Mouse (Mus musculus) megakaryocyte, embryonic 14.5 days (primary cell): Measurements from ENCODE around the gene Nploc4.

Experiments used
- FLI1 ChIP-seq: IDR thresholded peaks from 2 replicates; pipeline ENCODE4 v1.6.1; 2012; ENCODE audit warnings: low read length, inconsistent platforms, mixed read lengths
- GATA1 ChIP-seq: IDR thresholded peaks from 3 replicates; pipeline ENCODE4 v1.6.1; 2012; ENCODE audit warnings: mixed read lengths, low read length, inconsistent platforms, borderline replicate concordance

GRCm38 (mm10) chr11:120423569-120424295, 13.8 kb downstream of the Nploc4 start:
- TF ChIP-seq GATA1 (no peak), FLI1 (no peak)
